Mouse (Mus musculus) thymus, adult 2 months (tissue): ENCODE data around the gene Sox6.

Experiments
- CTCF ChIP-seq: fragments of 200-500 bp; IDR thresholded peaks from 2 replicates; pipeline ENCODE4 v1.5.1; 2012; ENCODE audit warnings: mild to moderate bottlenecking, control low read depth, low read length, moderate library complexity, borderline replicate concordance; ENCODE audit not compliant: control insufficient read depth, poor library complexity, insufficient read depth; ENCODE audit errors: extremely low read depth
- POLR2A ChIP-seq: fragments of 200-500 bp; IDR thresholded peaks from 2 replicates; pipeline ENCODE4 v1.6.1; 2012; ENCODE audit warnings: mild to moderate bottlenecking, low read length, control low read depth, moderate library complexity; ENCODE audit not compliant: control insufficient read depth, poor library complexity, insufficient read depth; ENCODE audit errors: extremely low read depth

DNA sequence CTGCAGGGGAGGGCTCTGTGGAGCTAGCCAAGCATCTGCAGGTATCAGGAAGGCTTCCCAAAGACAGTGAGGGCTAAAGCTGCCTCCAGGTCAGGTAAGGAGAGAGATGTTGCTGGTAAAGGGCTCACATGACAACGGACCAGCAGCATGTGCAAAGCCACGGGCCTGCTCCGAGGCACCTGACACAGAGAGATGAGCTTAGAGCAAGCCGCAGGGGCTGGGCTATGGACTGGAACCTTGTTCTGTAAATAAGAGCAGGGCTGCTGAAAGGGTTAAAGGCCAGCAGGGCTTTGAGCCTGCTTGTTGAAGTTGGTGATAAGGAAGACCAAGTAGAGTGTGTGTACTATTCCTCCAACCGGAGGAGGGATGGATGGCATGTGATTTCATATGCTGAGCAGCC, 583.6 kb downstream of the Sox6 start:
- TF ChIP-seq CTCF: no peak
- TF ChIP-seq POLR2A: no peak
